Mouse (Mus musculus): ENCODE results near the gene Akap5.
A peak's percentile ranks its signal among the peaks of the same experiment; 100 is the strongest.

The Akap5 gene

DNA sequence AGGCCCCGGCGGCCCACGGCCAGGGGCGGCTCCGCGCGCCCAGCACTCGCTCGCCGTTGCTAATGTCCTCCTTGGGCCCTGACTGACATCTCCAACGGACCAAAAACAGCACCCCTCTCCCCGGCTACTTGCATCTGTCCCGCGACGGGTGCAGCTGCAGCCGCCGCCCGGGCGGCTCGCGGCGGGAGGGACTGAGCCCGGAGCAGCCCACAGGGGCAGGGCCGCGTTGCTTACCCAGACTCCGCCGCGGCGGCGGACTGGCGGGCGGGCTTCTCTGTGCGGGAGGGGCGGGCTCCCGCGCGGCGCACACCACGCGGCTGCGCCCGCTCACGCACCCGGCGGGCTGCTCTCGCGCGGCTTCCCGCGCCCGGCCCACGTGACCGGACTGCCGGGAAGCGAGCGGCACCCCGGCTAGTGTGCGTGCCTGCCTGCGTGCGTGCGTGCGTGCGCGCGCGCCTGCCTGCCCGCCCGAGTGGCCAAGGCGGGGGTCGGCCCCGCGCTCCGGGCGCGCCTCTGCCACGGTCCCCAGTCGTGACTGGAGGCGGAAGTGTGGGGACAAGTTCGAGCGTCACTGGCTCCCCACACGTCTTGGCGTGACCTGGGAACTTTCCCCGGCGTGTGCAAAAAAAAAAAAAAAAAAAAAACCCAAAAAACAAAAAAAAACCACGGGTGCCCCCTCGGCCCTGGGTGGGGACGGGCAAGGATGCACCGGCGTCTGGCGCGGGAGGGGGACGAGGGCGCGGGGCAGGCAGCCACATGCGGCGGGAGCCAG is 44.7 kb downstream of the Akap5 start, which contains the start of gene Zbtb25:
TSS of gene Zbtb25 (minus strand) at position 397 of the 772 bp plus-strand sequence.
- peak; percentile 95 for DNase-seq

DNA sequence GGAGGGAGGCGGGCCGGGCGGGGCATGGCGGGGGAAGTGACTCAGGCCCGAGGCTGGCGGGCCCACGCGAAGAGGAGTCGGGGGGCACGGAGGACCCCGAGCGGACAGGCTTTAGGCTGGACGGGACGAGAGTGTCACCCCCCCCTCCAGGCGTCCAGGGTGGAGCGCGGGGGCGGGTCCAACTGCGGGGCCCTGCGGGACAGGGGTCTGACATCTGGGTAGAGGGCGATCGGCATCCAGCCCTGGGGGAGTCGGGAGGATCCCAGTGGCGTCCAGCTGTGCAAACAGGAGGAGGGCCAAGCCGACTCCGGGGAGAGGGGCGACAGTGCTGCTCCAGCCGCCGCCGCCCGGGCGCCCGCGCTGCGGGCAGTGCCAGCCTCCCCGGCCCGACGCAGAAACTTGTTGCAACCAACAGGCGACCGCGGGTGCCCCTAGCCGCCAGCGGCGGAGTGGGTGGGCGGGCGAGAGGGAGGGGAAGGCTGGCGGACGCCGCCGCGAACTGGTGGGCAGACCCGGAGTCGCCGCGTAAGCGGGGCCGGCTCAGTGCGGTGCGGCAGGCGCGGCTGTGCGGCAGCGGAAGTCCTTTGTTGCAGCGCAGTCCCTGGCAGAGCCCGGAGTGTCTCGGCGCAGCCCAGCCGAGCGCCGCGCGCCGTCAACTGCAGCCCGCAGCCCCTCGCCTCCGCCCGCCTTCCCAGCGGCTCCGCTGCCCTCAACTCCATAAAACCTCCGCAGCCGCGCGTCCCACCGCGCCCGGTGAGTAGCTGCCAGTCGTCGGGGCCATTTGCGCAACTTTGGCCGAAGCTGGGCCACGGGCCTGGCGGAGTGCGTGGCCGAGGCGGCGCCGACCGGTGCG is 45.5 kb downstream of the Akap5 start, which contains the start of gene Zbtb1:
TSS of gene Zbtb1 (plus strand) at position 289 of the 853 bp plus-strand sequence.
- peak; percentile 90 for DNase-seq

DNA sequence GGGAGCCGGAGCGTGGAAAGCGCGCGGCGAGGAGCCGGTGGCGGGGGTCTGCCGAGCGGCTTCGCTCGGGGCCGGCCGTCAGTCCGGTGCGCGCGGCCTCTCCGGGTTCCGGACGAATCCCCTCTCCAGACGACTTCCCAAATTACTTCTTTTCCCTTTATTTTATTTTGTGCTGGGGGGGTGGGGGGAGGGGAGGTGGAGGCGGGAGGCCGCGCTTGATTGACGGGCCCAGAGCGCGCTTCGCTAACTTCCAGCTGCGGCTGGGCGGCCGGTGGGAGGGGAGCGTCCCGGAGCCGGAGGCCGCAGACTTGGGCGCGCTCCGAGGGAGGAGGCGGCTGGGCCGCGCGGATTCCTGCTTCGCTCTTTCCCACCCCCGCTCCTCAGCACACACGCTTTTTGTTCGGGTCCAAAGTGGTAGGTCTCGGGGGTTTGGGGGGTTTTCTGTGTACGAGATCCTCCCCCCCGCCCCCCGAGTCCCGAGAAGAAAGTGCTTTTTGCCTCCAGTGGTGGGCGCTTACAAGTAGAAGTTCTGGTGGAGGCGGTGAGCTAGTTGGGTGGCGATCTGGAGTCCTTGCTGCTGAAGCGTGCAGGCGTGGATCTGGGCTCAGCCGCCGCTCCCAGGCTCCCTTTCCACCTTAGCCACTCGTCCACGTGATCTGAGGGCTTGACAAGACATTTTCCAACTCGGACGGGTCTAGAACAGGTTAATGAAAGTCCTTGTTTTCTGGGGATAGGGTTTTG is 46.3 kb downstream of the Akap5 start:
- peak; percentile 75 for DNase-seq

DNA sequence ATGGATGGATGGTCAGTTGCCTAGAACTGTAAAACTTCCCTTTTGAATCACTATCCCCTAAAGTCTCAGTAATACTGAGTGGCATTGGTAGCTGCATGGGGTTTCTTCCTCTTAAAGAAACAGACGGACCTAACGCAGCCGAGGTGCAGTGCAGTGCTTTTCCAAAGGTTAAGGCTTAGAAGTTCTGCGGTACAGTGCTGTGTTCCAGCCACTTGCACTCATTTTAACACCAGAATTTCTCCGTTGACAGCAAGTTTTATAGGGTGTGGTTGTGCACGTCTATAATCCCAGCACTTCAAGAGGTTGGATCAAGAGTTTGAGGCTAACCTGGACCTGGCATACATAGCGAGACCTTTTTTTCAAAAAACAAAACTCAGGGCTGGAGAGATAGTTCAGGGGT is 47.4 kb downstream of the Akap5 start:
- DNase-seq = no peak

DNA sequence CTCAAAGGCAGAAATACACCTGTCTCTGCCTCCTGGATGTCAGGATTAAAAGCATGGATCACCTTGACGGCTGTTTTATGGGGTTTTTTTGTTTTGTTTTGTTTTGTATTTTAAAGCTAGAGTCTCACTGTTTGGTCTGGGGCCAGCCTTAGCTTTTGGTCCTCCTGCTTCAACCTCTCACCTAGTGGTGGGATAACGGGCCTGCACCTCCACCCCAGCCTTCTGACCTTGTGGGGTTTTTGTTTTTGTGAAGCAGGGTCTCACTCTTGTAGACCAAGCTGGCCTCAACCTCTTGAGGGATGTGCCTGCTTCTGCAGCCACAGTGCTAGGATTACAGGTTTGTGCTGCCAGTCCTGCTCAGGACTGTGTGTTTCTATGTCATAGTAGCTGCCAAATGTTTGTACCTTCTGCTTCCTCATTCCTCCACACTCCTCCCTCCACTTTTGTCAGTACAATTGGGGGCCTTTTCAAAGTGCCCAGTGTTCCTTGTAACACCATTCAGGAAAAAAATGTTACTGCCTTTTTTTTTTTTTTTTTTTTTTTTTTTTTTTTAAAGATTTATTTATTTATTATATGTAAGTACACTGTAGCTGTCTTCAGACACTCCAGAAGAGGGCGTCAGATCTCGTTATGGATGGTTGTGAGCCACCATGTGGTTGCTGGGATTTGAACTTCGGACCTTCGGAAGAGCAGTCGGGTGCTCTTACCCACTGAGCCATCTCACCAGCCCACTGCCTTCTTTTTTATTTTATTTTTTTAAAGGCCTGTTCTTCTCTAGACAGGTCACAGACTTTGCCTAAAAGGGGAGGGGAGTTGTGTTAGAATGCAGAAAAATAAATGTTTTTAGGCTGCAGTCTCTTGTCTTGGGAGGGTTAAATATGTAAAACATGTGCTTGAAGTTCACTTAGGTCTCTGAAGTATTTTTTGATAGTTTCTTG is 48.5 kb downstream of the Akap5 start:
- DNase-seq = peak; percentile 22

DNA sequence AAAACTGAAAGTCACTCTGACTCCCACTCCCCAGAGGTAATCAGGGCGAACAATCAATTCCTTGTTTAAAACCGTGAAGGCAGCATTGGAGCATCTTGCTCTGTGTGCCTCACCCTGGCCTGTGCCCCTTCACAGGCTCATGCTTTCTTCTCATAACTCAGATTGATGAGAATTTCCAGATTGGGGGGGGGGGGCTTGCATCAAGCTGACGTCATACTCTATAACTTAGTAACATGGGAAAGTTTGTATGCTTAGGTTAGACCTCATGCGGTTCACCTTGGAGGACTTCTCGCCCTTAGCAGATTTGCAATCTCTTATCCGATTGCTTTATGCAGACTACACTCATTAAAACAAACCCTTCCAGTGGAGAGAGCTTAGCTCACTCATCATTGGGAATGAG is 49.3 kb downstream of the Akap5 start:
- no peak for DNase-seq

DNA sequence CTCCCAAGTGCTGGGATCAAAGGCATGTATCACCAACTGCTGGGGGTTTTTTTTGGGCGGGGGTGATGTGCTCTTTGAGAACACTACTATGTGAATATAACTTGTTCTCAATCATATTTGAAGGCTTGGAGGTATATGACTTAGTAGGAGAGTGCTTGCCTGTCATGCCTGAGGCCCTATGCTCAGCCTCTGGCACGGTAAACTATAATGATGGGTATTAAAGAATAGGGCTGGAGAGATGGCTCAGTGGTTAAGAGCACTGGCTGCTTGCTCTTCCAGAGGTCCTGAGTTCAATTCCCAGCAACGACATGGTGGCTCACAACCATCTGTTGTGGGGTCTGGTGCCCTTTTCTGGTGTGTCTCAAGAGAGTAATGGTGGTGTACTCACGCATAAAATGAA is 50.2 kb downstream of the Akap5 start:
- no peak for DNase-seq

DNA sequence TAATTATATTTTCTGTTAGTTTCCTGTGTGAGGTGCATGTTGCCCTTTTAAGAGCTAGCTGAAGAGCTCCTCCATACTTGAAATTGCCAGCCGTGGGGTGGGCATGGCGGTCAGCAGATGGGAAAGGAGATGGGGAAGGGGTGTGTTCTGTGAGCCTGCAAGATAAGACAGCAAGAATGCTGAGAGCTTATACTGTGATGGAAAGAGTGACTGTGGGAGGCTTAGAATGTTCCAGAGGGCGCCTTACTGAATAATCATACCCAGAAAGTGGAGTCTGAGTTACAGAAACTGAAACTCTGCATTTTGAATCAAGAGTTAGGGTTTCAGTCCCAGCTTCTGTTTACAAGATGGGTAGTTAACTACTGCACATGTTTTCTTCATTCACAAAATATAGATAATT is 50.8 kb downstream of the Akap5 start:
- no peak for DNase-seq

DNA sequence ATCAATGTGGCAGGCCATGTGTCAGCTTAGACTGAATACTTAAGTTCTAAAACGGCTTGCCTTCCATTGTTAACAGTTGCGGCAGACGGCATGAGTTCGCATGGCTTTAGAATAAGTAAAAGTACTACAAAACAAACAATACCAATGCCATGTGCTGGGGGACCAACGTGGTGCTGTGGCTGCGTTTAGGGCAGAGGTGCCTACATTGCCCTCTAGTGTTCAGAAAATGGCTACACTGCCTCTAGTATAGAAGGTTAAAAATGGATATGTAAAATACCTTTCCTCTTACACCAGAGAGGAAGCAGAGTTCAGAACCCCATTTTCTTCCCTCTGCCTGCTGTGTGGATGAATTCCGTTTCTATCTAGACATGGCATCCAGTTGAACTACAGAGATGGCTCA is 52.0 kb downstream of the Akap5 start:
- peak; percentile 59 for DNase-seq

DNA sequence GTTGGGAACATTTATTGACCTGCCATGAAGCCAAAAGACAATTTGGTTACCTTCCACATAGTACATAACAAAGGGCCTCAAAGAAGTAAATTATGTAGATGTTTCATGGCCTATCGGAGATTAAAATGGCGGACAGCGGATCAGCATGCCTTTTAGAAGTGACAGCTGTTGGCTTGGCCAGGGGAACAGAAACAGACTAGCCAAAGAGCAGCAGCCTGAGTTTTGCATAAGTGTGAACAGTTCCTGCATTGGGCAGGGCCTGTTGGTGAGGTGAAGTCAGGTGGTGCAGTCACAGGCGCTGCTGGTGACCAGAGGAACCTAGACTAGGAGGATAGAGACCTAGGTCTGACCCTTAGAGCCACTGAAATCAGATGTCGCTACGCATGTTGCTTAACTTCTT is 52.4 kb downstream of the Akap5 start:
- no peak for DNase-seq

DNA sequence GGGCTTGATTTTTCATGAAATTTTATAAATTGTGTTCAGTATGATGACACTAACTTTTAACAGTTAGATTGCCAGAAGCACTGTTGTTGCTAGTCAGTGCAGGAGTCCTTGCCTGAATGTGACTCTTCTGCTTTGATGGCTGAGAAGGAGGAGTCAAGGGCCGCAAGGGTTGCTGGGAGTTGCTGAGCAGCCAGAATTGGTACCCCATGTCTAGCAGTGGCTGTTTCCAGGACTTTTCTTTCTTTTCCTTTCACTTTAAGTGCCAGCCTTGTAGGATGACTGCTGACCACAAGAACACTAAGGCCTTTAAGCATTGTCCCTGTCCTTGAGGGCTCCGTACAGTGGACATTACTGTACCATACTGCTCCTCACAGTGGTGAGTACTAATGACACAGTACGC is 53.0 kb downstream of the Akap5 start:
- DNase-seq = no peak

DNA sequence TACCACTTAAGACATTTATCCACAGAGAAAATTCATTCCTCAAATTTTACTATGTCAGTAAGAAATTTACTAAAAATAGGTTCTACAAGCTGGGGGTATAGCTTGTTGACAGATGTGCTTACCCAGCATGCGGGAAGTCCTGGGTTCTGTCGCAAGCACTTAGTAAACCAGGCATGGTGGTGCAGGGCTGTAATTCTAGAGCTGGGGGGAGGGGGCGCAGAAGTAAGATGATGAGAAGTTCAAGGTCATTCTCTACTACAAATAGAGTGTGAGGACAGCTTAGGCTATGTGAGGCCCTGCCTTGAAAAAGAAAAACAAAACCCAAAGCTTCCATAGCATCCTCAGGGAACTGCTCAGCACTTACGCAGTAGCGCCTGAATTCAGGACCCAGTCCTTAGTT is 53.9 kb downstream of the Akap5 start:
- no peak for DNase-seq

DNA sequence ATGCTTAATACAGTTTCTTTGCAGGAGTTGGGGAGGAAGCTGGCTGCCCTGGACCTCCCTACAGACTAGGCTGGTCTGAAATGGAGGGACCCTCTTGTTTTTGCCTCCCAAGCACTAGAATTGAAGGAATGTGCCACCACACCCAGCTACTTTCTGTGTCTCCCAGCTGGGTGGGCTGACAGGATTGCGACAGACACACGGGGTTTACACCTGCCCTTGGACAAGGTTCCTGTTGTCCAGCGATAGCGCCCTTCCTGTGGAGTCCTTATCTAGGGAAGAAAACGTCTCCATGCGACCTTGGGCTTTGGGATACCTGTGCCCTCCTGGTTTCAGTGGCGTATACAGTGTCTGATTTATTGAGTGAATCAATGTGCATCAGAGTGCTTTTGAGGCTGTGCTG is 55.5 kb downstream of the Akap5 start:
- no peak for DNase-seq

Measured in retina, postnatal 1 day (tissue).